Mouse (Mus musculus) frontal cortex, postnatal 14 days (tissue): ENCODE results near the gene Diras1.
"Not testable (repeated sequence)": the region's sequence is repeated elsewhere in the genome, so short reads cannot be mapped to it uniquely, and the experiment has no call there.

Experiments used
- DNase-seq, 2 experiments: peaks; one replicate each; pipeline ENCODE4 v3.0.0; 2022; ENCODE audit warnings: low spot score in 2 of 2

The Diras1 gene

DNA sequence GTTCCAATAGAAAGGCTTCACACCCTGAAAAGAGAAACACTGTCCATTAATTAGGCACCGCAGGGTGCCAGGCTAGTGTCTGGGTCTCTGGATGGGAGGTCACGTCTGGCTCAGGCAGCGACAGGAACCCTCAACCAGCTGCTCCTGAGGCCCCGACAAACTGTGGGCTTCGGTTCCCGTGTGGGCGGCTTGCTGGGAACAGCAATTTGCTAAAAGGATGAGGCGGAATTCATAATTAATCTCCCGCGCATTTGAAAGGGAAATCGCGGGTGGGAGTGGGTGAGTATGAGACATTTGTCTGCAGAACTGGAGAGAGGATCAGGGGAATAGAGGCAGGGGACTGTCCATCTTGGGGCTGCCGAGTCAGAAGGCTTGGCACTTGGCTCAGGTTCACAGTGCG is 27.4 kb downstream of the Diras1 start:
- no peak for DNase-seq

DNA sequence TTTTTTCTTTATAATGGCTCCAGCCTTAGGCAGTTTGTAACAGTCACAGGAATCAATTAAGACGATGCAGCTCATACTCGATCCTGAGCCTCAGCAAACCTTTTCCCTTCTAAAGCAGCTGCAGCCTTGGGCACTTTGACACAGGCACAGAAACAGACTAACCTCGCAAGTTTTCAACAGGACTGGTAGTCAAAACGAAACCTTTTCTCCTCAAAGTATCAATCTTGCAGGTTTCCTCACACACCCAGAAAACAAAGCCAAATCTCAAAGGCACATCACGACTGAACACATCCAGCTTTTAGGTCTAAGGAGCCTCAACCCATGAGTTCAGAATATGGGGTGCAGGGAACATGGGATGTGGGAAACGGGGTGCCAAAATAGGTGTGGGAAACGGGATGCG is 28.1 kb downstream of the Diras1 start:
- DNase-seq, result no peak

GRCm38 (mm10) chr10:80996501-80996900 is 29.0 kb downstream of the Diras1 start:
- no peak for DNase-seq

GRCm38 (mm10) chr10:80995091-80995632 is 30.3 kb downstream of the Diras1 start:
- peak; percentile 70 to 82 for DNase-seq

GRCm38 (mm10) chr10:80994621-80995020 is 30.8 kb downstream of the Diras1 start:
- DNase-seq, result no peak

GRCm38 (mm10) chr10:80993276-80993675 is 32.2 kb downstream of the Diras1 start:
- no peak for DNase-seq

GRCm38 (mm10) chr10:80991945-80992344 is 33.5 kb downstream of the Diras1 start:
- no peak for DNase-seq

- no peak for DNase-seq
These were observed 34.5 kb downstream of the Diras1 start for GRCm38 (mm10) chr10:80991007-80991406.

GRCm38 (mm10) chr10:80990406-80990805 is 35.1 kb downstream of the Diras1 start:
- no peak for DNase-seq

GRCm38 (mm10) chr10:80989854-80990253 is 35.6 kb downstream of the Diras1 start:
- not testable (repeated sequence) for DNase-seq

- no peak for DNase-seq
These were observed 36.0 kb downstream of the Diras1 start for GRCm38 (mm10) chr10:80989446-80989845.

DNA sequence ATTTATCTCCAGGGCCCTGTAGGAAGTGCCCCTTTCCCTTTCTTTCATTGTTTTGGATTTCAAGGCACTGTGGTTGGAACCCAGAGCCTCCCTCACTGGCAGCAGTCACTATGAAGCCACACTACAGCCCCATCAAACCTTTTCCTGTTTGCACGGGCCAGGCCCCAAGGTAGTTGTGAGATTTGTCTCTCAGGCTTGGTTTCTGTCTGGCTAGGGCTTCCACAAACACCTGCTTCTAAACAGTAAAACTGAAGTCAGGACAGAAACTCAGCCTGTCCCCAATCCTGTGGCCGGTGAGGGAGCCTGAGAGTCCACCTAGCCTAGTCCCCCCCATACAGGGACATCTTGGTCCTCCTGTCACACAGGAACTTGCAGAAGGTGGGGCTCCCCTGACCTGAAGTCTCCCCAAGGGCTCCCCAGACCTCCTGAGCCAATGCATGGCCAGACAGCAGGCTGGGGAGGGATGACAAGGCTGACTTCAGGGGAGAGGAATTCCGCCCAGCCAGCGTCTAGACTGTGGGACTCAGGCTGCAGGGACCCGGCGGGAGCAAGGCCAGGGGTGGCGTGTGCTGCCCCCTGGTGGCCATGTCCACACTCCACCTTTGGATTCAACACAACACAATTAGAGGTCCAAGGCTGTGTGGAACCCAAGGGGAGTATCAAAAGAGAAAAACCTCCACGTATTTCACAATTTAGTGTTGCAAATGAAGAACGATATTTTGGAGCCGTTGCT is 37.6 kb downstream of the Diras1 start:
- peak in 1 of 2 experiments; percentile 59 for DNase-seq

- DNase-seq, result no peak
These were observed 38.7 kb downstream of the Diras1 start for GRCm38 (mm10) chr10:80986754-80987153.

DNA sequence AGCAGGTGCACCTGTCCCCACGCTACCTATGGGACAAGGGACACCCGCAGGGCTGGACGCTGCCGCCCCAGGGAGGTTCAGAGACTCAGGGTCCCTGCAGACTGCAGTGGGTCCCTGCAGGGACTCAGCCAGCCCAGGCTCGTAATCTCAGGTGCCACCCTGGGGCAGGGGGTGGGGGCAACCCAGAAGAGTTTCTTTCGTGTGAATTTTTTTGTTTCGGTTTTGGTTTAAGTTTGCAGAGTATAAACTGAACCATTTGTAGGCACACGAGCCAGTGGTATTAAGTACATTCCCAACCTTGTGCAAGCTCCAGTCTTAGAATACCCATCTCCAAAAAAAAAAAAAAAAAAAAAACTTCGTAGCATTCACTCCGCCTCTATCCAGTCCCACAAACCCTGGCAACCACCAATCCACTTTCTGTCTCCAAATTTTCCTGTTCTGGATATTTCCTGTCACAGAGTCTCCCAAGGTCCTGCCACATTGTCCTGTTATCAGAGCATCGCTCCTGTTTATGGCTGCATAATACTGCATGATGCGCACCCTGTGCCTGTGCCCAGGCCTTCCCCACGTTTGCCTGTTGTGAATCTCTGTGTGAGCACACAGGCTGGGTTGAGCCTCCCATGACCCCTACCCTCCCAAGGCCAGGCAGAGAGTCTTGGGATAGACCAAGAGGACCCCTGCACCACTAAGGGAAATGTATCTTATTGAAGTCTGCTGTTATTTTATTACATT is 39.3 kb downstream of the Diras1 start:
- no peak for DNase-seq

DNA sequence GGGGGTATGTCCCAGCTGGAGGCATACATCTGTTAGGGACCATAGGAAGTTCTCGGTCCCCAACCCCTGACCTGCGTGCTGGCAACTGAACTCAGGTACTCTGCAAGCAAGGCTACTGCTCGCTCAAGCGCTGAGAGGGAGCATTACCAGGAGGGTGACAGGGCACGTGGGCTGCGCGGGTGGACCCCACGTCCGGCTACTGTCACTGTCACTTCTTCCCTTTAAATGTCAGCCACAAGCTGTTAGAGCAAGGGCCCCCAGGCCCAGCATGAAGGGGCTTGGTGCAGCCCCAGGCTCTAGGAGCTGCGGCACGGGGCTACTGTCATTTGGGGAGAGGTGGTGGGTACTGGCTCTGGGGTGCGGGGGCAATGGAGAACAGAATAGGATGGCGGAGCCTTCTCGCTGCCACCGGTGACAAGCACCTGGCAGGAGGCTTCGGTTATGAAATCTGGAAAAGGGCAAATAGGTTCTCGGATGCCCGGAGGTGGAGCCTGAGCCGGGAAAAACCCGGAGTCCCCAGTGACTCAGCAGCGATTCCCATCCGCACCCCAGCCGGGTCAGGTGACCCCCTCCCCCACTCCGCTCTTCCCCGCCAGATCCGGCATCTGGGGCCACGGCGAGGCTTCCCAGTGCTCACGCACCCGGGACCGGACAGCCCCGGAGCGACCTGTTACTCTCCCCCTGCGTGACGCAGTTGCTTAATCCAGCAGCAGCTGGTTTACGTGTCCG is 40.1 kb downstream of the Diras1 start:
- DNase-seq, result no peak

DNA sequence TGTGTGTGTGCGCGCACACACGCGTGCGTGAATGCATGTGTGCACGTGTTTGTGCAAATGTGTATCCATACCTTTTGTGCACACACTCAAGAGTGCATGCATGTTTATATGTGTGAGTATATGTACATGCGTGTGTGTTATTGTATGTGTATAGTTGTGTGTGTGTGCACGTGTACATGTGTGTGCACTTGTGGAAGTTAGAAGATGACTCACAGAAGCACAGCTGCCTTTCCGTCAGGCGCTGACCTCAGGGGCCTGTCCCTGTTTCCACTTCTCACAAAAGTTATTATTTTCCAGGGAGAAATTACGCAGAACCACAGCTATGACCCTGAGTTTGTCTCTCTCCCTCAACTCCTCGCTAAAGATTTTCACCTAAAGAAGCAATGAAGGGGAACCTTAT is 41.2 kb downstream of the Diras1 start:
- DNase-seq, result no peak

DNA sequence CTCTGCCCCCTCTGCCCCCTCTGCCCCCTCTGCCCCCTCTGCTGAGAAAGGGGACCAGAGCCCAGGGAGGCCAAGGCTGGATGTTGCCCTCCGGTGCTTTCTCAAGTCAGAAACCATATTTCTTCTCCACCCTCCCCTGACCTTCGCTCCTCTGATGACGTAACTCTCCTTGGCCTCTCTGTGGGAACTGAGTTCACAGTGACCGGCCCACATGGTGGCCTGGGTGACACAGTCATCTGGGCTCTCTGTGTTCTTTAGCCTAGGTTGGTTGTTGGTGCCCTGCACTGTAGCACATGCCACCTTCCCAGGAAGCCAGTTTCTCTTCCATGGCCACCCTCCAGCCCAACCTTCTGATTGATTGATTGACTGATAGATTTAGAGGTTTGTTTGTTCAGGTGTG is 43.1 kb downstream of the Diras1 start:
- DNase-seq, result no peak

DNA sequence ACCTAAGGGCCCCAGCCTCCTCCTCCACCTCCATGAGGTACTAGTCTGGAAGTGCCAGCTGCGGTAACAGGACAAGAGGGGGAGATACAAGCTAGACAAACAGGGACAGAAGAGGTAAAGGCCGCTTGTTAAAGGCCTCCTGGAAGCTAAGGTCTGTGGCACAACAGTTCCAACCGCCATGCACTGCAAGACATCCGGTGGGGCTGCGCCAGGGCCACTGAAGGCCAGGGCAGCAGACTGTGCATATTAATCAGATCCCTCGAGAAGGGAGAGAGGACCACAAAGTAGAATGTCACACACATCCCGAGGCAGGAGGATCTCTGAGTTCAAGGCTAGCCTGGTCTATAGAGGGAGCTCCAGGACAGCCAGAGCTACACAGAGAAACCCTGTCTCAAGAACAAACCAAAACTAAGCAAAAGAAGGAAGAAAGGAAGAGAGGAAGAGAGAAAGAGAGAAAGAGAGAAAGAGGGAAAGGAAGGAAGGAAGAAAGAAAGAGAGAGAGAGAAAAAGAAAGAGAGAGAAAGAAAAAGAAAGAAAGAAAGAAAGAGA is 43.8 kb downstream of the Diras1 start:
- no peak for DNase-seq

DNA sequence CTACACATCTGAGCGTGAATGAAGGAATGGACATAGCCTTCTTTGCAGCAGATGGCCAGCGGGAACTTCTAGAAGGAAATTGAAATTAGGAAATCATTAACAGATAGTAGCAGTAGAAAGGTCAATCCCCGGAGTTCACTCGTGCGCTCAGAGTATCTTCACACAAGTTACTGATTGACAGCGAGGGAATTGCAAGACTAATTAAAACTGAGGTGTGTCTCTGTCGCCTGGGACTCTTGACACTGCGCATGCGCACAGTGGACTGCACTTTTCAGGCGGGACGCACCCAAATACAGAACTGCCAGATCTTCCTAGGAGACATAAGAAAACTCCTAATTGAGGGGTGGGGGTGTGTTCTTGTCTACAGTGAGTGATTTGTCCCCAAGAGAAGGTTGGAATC is 50.0 kb downstream of the Diras1 start:
- no peak for DNase-seq

- no peak for DNase-seq
These were observed 51.7 kb downstream of the Diras1 start for GRCm38 (mm10) chr10:80973722-80974121.

DNA sequence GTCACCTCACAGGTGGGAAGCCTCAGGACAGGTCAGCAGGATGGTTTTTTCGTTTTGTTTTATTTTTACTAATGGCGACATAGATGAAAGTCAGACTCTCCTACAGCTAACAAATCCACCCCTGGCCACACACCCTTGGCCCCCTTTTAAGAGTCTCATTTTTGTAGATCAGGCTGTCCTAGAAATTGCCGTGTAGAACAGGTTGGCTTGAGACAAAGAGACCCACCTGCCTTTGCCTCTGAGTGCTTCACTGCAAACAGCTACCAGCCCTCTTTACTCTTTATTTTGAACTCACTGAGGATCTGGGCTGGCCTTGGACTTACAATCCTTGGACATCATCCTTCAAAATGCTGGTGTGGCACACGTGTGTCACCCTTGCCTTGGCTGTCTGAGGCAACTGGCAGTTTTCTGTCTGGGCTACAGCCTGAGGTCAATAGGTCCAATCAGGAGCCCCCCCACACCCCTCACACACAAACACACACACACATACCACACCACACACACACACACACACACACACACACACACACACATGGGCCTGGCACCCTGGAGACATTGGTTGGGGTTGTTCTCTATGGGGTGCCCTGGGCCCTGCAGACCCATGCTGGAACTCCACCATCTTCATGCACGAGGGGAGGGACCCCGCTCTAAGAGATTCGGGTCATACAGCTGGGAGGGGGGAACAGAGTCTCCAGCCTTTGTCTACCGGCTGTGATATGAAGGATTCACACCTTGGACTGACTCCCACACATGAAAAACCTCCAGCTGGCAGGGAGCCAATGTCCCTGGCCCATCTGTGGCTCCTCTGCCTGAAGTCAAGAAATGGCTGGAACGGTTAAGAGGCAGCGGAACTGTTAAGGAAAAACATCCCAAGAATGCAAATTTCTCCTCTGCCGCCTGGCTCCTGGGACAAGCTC is 53.1 kb downstream of the Diras1 start:
- DNase-seq, result no peak
